Mouse (Mus musculus) gastrocnemius, adult 2 months (tissue): ENCODE measurements around the gene Gemin7. TPM values are rescaled to one million over a fixed set of nuclear protein-coding genes. Genes with fewer than 3 reads are reported as not detected.
A peak's percentile ranks its signal among the peaks of the same experiment; 100 is the strongest.

ENCODE experiments used
- DNase-seq: peaks from one replicate; pipeline ENCODE4 v3.0.0; 2022
- H3K27ac ChIP-seq: fragments of 200-600 bp; 2 replicates; pipeline ENCODE4 v1.8.1; 2022; ENCODE audit warnings: mild to moderate bottlenecking
- H3K4me3 ChIP-seq: fragments of 200-600 bp; 2 replicates; pipeline ENCODE4 v1.8.1; 2022; ENCODE audit warnings: mild to moderate bottlenecking, moderate library complexity
- CTCF ChIP-seq: fragments of 200-600 bp; IDR thresholded peaks from 2 replicates; pipeline ENCODE4 v1.8.1; 2022; ENCODE audit warnings: antibody characterized with exemption, mild to moderate bottlenecking, moderate library complexity
- intact Hi-C: fragments of 180-260 bp; cut with DNase I; formaldehyde crosslinking; loops from one replicate; pipeline ENCODE4 v1.15.1; 2025
- total RNA-seq, 2 experiments: library from RNA; stranded (reverse); gene quantifications; 2 replicates each; pipeline ENCODE4 v1.2.3; 2021

The Gemin7 gene
- total RNA-seq, 2 experiments from 2014 or later, result 73.4 to 74.2 TPM

DNA sequence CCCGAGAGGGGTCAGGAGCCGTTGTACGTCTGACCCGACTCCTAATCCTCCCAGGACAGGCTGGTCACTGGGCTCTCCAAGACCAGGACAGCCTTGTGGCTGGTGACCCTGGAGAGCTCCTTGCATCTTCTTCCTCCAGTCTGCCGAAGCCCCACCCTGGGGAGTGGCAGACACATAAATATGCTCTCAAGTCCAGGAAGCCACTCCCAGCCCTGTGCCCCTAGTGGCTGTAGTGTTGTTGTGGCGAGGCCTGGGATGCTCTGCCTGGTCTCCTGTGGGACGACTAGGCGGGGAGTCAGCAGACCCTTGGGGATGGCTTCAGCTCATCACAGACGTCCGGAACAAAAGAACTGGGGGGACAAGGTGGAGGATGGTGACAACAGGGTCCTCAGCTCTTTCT lies 46.3 kb downstream of the Gemin7 start:
- DNase-seq, result no peak
- TF ChIP-seq CTCF, result no peak
- Histone ChIP-seq H3K4me3 (no peak overlapping the region), H3K27ac (no peak overlapping the region)
- intact Hi-C loops, result no loop called here

DNA sequence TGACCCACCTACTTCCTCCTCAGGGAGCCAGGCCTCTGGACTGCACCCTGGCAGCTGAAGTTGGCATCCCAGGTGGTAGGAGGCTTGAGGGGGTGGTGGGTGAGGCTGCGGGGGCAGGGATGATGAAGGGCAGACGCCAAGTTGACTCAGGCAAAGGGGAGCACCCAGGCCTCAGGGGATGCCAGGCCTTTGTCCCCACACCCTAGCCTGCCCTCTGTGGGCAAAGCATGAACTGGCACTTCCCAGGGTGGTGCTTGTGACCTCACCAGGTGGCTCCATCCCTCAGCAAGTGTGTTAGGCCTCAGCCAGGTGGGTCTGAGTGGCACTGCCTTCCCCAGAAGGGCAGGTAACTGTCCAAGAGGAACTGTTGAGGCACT lies 52.3 kb downstream of the Gemin7 start:
- no peak overlapping the region for H3K4me3 ChIP-seq
- DNase-seq, result no peak
- intact Hi-C loops, result no loop called here
- TF ChIP-seq CTCF, result no peak
- no peak overlapping the region for H3K27ac ChIP-seq

DNA sequence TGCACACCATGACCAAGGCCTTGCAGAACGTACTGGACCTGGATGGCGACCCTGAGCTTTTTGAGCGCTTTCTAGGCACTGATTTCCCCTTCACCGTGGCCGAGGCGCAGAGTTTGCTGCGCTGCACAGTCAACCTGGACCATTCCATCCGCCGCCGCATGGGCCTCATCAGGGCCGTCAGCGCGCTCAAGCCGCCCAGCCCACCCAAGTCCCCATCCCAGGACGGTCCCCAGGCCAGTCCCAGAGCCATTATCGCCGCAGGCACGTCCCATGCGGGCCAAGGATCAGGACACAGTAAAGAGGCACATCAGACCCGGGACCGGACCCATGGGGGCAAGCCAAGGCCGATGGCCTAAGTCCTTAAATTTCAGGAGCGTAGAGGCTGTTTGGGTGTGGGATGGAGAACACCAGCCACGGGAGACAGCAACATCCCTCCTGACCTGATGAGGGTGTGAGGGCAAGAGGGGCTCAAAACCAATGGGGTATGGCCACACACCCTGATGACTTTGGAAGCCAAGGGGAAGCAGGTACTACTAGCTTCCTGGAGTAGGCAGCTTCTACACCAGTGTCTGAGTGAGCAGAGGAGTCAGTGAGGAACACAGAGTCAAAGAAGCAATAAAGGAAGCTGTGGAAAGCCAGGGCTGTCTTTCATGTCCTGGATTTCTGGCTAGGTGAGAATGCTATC lies 52.8 kb downstream of the Gemin7 start:
- intact Hi-C loops, result no loop called here
- no peak for TF ChIP-seq CTCF
- H3K4me3 ChIP-seq, result peak overlapping the region; percentile 69
- no peak overlapping the region for H3K27ac ChIP-seq
- DNase-seq, result no peak

DNA sequence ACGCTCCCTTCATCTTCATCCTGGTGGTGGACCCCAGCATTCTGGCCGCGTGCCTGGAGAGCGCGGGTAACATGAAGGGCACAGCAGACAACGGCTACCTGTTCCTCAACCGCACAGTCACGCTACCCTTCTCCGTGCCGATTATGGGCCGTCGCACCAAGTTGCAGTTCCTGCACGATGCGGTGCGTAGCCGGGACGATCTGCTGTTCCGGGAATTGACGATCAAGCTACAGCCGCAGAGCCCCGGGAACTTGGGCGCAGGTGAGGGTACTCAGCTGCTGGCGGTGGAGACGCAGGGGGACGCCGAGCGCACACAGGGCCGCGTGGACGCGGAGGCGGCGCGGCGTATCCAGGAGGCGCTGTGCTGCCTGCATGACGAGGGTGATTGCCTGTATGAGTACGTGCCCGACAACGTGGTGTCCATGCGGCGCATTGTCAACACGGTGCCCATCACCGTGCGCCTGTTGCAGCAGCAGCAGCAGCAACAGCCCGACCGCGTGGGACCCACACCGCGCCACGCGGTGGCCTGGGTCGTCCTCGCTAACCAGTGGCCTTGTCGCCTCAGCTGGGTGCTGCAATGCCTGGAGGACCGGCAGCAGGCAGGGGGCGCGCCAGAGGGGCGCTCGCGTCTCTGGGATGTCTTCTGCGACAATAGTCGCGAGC lies 53.5 kb downstream of the Gemin7 start:
- peak; percentile 75 for DNase-seq
- Histone ChIP-seq H3K4me3 (peak overlapping the region; percentile 69), H3K27ac (no peak overlapping the region)
- intact Hi-C loops, result no loop called here
- TF ChIP-seq CTCF, result peak; percentile 69

DNA sequence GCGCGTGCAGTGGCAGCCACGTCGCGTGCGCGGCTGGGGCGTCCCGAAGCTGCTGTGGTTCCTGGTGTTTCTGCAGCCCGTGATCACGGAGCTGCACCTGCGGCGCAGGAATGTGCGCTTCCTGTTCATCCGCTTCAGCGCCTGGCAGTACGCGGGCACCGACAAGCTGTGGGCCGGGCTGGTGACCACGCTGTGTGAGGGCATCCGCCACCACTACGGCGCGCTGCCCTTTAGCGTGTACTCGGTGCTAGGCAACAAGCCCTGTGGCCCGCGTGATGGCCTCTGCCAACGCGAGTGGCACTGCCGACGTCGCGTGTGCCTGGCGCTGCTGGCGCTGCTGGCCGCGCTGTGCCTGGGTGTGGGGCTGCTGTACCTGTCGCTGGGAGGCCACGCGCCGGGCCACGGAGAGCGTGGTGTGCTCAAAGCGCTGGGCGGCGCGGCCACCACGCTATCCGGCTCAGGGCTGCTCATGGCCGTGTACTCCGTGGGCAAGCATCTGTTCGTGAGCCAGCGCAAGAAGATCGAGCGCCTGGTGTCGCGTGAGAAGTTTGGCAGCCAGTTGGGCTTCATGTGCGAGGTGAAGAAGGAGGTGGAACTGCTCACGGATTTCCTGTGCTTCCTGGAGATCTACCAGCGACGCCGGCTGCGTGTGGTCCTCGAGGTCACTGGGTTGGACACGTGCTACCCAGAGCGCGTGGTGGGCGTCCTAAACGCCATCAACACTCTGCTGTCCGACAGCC lies 54.2 kb downstream of the Gemin7 start:
- peak overlapping the region; percentile 69 for H3K4me3 ChIP-seq
- peak; percentile 47 for DNase-seq
- intact Hi-C loops, result no loop called here
- no peak overlapping the region for H3K27ac ChIP-seq
- no peak for TF ChIP-seq CTCF

DNA sequence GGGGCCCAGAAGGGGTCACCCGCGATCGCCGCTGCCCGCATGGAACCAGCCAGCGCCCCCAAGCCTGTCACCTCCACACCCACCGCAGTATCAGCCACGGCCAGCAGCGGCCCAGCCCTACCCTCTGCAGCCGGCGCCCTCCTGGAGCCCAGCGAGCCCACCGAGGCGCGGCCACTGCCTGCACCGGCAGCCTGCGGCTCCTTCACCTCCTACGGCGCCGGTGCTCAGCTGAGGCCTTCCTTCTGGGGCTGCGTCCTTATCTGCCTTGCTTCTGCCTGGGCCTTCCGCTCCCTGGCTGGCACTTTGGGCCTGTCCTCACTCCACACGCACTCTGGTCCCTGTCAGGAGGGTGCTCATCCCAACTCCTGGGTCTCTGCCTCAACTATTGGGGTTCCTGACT lies 57.4 kb downstream of the Gemin7 start:
- DNase-seq, result no peak
- no peak overlapping the region for H3K27ac ChIP-seq
- H3K4me3 ChIP-seq, result no peak overlapping the region
- intact Hi-C loops, result no loop called here
- TF ChIP-seq CTCF, result no peak

DNA sequence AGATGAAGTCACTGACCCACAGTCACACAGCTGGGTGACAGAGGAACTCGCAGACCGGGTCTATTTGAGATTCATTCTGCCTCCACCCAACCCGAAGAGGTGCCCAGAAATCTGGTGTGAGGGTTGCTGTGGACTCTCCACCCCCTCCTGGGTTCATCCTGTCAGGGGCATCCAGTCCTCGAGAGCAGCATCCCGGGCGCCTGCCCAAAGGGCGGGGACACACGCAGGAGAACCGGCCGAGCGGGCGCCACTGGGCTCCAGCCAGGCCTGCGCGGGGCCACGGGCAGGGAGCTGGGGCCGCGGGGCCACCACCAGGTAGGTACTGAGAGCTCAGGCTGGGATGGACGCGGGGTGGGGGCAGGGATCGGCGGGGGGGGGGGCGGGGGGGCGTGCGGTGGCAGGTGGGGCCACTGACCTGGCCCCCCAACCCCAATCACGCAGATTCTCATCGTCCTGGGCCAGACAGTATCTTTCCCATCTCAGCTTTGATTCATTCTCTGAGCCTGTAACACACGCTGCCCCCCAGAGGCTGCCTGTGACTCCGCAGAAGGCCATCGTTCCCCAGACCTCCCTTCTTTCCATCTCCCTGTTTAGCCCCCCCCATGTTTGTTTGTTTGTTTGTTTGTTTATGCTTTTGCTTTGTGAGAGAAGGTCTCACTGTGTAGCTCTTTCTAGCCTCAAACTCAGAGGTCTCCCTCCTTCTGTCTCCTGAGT lies 59.6 kb downstream of the Gemin7 start, which contains the start of gene Nkpd1:
TSS of gene Nkpd1 (plus strand) at position 187 of the 714 bp plus-strand sequence.
- intact Hi-C loops, result no loop called here
- peak; percentile 46 for TF ChIP-seq CTCF
- no peak for DNase-seq
- peak within 1 kb of the TSS; percentile 11 for H3K4me3 ChIP-seq
- H3K27ac ChIP-seq, result no peak within 1 kb of the TSS

Other genes starting within 250 kb of the Gemin7 start
- gene Ercc1, start 232.8 kb downstream of the Gemin7 start, total RNA-seq, result 10 to 100 TPM; 28.1 to 30.4 TPM
- gene Cd3eap, start 218.1 kb downstream of the Gemin7 start, total RNA-seq, result 10 to 100 TPM; 11.4 to 11.5 TPM
- gene Ppp1r13l, start 217.8 kb downstream of the Gemin7 start, total RNA-seq, result 1 to 10 TPM; 2.1 to 4.9 TPM
- 10 to 100 TPM in 1 of 2 experiments, 1 to 10 TPM in 1; 8.5 to 10.7 TPM for gene Ercc2, start 195.6 kb downstream of the Gemin7 start, total RNA-seq
- under 1 TPM; 0.18 to 0.39 TPM for gene Klc3, start 173.5 kb downstream of the Gemin7 start, total RNA-seq
- gene Ckm, start 172.8 kb downstream of the Gemin7 start, total RNA-seq, result over 10,000 TPM; 32,173 to 47,719 TPM
- 10 to 100 TPM; 17.1 to 17.9 TPM for gene Mark4, start 118.8 kb downstream of the Gemin7 start, total RNA-seq
- gene Exoc3l2, start 114.3 kb downstream of the Gemin7 start, total RNA-seq, result under 1 TPM; 0.41 to 0.73 TPM
- gene Bloc1s3, start 69.2 kb downstream of the Gemin7 start, total RNA-seq, result 1 to 10 TPM; 1.7 to 2.1 TPM
- 1 to 10 TPM; 6.2 to 9.9 TPM for gene Trappc6a, start 69.2 kb downstream of the Gemin7 start, total RNA-seq
- gene Nkpd1, start 59.8 kb downstream of the Gemin7 start, total RNA-seq, result not detected
- gene Ppp1r37, start 14.5 kb downstream of the Gemin7 start, total RNA-seq, result 10 to 100 TPM; 48.4 to 49.1 TPM
- gene Zfp296, start 308 bp downstream of the Gemin7 start, total RNA-seq, result under 1 TPM; 0.45 to 0.51 TPM
- gene Clasrp, start 26.9 kb upstream of the Gemin7 start, total RNA-seq, result 10 to 100 TPM; 13.7 to 15.1 TPM
- 1 to 10 TPM; 5.1 to 7.9 TPM for gene Relb, start 51.8 kb upstream of the Gemin7 start, total RNA-seq
- gene Clptm1, start 87.4 kb upstream of the Gemin7 start, total RNA-seq, result 10 to 100 TPM; 46.6 TPM
- gene Apoc2, start 100.3 kb upstream of the Gemin7 start, total RNA-seq, result not detected
- gene Gm44805, start 103.8 kb upstream of the Gemin7 start, total RNA-seq, result not detected
- gene Apoc4, start 103.9 kb upstream of the Gemin7 start, total RNA-seq, result not detected
- 1 to 10 TPM in 1 of 2 experiments, under 1 TPM in 1; 0.64 to 1.1 TPM for gene Apoc1, start 115.1 kb upstream of the Gemin7 start, total RNA-seq
- gene Apoe, start 121.6 kb upstream of the Gemin7 start, total RNA-seq, result 10 to 100 TPM; 38.0 to 61.8 TPM
- gene Tomm40, start 137.8 kb upstream of the Gemin7 start, total RNA-seq, result 10 to 100 TPM; 41.0 to 52.4 TPM
- 1 to 10 TPM; 1.4 to 1.5 TPM for gene Nectin2, start 172.9 kb upstream of the Gemin7 start, total RNA-seq
- 10 to 100 TPM; 21.9 to 26.7 TPM for gene Bcam, start 193.4 kb upstream of the Gemin7 start, total RNA-seq
- gene Cblc, start 219.2 kb upstream of the Gemin7 start, total RNA-seq, result not detected
- gene Bcl3, start 245.2 kb upstream of the Gemin7 start, total RNA-seq, result 1 to 10 TPM; 1.3 to 1.5 TPM